Mouse (Mus musculus) CH12.LX (cell line): ENCODE results near the gene Mettl26. TPM values are rescaled to one million over a fixed set of nuclear protein-coding genes. Genes with fewer than 3 reads are reported as not detected.

Source experiments
- polyA plus RNA-seq: library from polyadenylated mRNA; unstranded; fragments of >175 nt; gene quantifications from 2 replicates; pipeline ENCODE4 v1.2.1, GENCODE M21; 2012; ENCODE audit warnings: low read depth; ENCODE audit not compliant: insufficient read length
- total RNA-seq, 2 experiments: library from RNA; depleted of rRNA; stranded (reverse); fragments of 300-350 nt in 1 of 2; fragments of >200 nt in 1 of 2; gene quantifications; 2 replicates each; pipeline ENCODE4 v1.2.3; 2012 to 2014

The Mettl26 gene
- total and polyA plus RNA-seq, 3 experiments: 29.8 to 52.5 (median 33.0) TPM

Other genes starting within 250 kb of the Mettl26 start
Only the 20 nearest of the 31 such genes appear.
- 22.0 and 23.4 TPM in 2 replicates for gene Narfl, start 101.3 kb upstream of the Mettl26 start, total RNA-seq (2012; rRNA removed)
- gene Narfl, start 101.3 kb upstream of the Mettl26 start, total RNA-seq (2014; rRNA removed): 16.5 and 17.0 TPM in 2 replicates
- 12.1 and 13.3 TPM in 2 replicates for gene Narfl, start 101.3 kb upstream of the Mettl26 start, polyA plus RNA-seq
- 14.5 and 16.0 TPM in 2 replicates for gene Haghl, start 89.4 kb upstream of the Mettl26 start, total RNA-seq (2012; rRNA removed)
- gene Haghl, start 89.4 kb upstream of the Mettl26 start, total RNA-seq (2014; rRNA removed): 7.3 and 7.4 TPM in 2 replicates
- 7.4 and 7.8 TPM in 2 replicates for gene Haghl, start 89.4 kb upstream of the Mettl26 start, polyA plus RNA-seq
- gene Ccdc78, start 88.5 kb upstream of the Mettl26 start, total RNA-seq (2012; rRNA removed): 0.13 and 0.25 TPM in 2 replicates
- gene Ccdc78, start 88.5 kb upstream of the Mettl26 start, total RNA-seq (2014; rRNA removed): 0.13 TPM in 1 of 2 replicates, not detected in the other
- gene Ccdc78, start 88.5 kb upstream of the Mettl26 start, polyA plus RNA-seq: 0.40 and 0.49 TPM in 2 replicates
- gene Fam173a, start 82.2 kb upstream of the Mettl26 start, total RNA-seq (2012; rRNA removed): 55.0 and 68.3 TPM in 2 replicates
- gene Fam173a, start 82.2 kb upstream of the Mettl26 start, total RNA-seq (2014; rRNA removed): 21.9 and 25.5 TPM in 2 replicates
- 25.5 and 27.8 TPM in 2 replicates for gene Fam173a, start 82.2 kb upstream of the Mettl26 start, polyA plus RNA-seq
- gene AC134908.4, start 79.4 kb upstream of the Mettl26 start, total RNA-seq (2012; rRNA removed): not detected in 2 replicates
- gene AC134908.4, start 79.4 kb upstream of the Mettl26 start, total RNA-seq (2014; rRNA removed): not detected in 2 replicates
- gene AC134908.4, start 79.4 kb upstream of the Mettl26 start, polyA plus RNA-seq: not detected in 2 replicates
- 49.8 and 50.1 TPM in 2 replicates for gene Metrn, start 77.9 kb upstream of the Mettl26 start, total RNA-seq (2012; rRNA removed)
- 18.1 and 23.7 TPM in 2 replicates for gene Metrn, start 77.9 kb upstream of the Mettl26 start, total RNA-seq (2014; rRNA removed)
- 16.9 and 17.7 TPM in 2 replicates for gene Metrn, start 77.9 kb upstream of the Mettl26 start, polyA plus RNA-seq
- not detected in 2 replicates for gene Fbxl16, start 66.0 kb upstream of the Mettl26 start, total RNA-seq (2012; rRNA removed)
- gene Fbxl16, start 66.0 kb upstream of the Mettl26 start, total RNA-seq (2014; rRNA removed): not detected in 2 replicates
- gene Fbxl16, start 66.0 kb upstream of the Mettl26 start, polyA plus RNA-seq: not detected in 2 replicates
- 27.2 and 28.6 TPM in 2 replicates for gene Wdr24, start 51.4 kb upstream of the Mettl26 start, total RNA-seq (2012; rRNA removed)
- gene Wdr24, start 51.4 kb upstream of the Mettl26 start, total RNA-seq (2014; rRNA removed): 17.3 and 20.9 TPM in 2 replicates
- 16.9 and 20.4 TPM in 2 replicates for gene Wdr24, start 51.4 kb upstream of the Mettl26 start, polyA plus RNA-seq
- gene Jmjd8, start 46.2 kb upstream of the Mettl26 start, total RNA-seq (2012; rRNA removed): 7.7 and 9.3 TPM in 2 replicates
- gene Jmjd8, start 46.2 kb upstream of the Mettl26 start, total RNA-seq (2014; rRNA removed): 4.8 and 6.1 TPM in 2 replicates
- 8.3 and 8.5 TPM in 2 replicates for gene Jmjd8, start 46.2 kb upstream of the Mettl26 start, polyA plus RNA-seq
- 98.3 and 107 TPM in 2 replicates for gene Stub1, start 41.7 kb upstream of the Mettl26 start, total RNA-seq (2012; rRNA removed)
- gene Stub1, start 41.7 kb upstream of the Mettl26 start, total RNA-seq (2014; rRNA removed): 60.4 and 62.9 TPM in 2 replicates
- 84.8 and 87.1 TPM in 2 replicates for gene Stub1, start 41.7 kb upstream of the Mettl26 start, polyA plus RNA-seq
- gene Rhbdl1, start 37.8 kb upstream of the Mettl26 start, total RNA-seq (2012; rRNA removed): 1.9 and 2.4 TPM in 2 replicates
- not detected in 2 replicates for gene Rhbdl1, start 37.8 kb upstream of the Mettl26 start, total RNA-seq (2014; rRNA removed)
- gene Rhbdl1, start 37.8 kb upstream of the Mettl26 start, polyA plus RNA-seq: 2.8 and 4.6 TPM in 2 replicates
- 3.1 and 3.8 TPM in 2 replicates for gene Gm20683, start 33.3 kb upstream of the Mettl26 start, total RNA-seq (2012; rRNA removed)
- gene Gm20683, start 33.3 kb upstream of the Mettl26 start, total RNA-seq (2014; rRNA removed): 0.96 and 1.3 TPM in 2 replicates
- 1.4 and 4.8 TPM in 2 replicates for gene Gm20683, start 33.3 kb upstream of the Mettl26 start, polyA plus RNA-seq
- 16.2 and 26.1 TPM in 2 replicates for gene Rhot2, start 30.2 kb upstream of the Mettl26 start, total RNA-seq (2012; rRNA removed)
- gene Rhot2, start 30.2 kb upstream of the Mettl26 start, total RNA-seq (2014; rRNA removed): 17.3 and 19.5 TPM in 2 replicates
- 33.8 and 51.5 TPM in 2 replicates for gene Rhot2, start 30.2 kb upstream of the Mettl26 start, polyA plus RNA-seq
- 31.9 and 38.0 TPM in 2 replicates for gene Wdr90, start 13.6 kb upstream of the Mettl26 start, total RNA-seq (2012; rRNA removed)
- gene Wdr90, start 13.6 kb upstream of the Mettl26 start, total RNA-seq (2014; rRNA removed): 16.0 and 17.5 TPM in 2 replicates
- 19.9 and 23.8 TPM in 2 replicates for gene Wdr90, start 13.6 kb upstream of the Mettl26 start, polyA plus RNA-seq
- 16.1 and 16.5 TPM in 2 replicates for gene Mcrip2, start 6.3 kb upstream of the Mettl26 start, total RNA-seq (2012; rRNA removed)
- gene Mcrip2, start 6.3 kb upstream of the Mettl26 start, total RNA-seq (2014; rRNA removed): 0.82 and 1.4 TPM in 2 replicates
- gene Mcrip2, start 6.3 kb upstream of the Mettl26 start, polyA plus RNA-seq: 1.7 and 2.2 TPM in 2 replicates
- gene Wfikkn1, start 5.8 kb downstream of the Mettl26 start, total RNA-seq (2012; rRNA removed): 0.25 and 0.34 TPM in 2 replicates
- 0.11 TPM in 1 of 2 replicates, not detected in the other for gene Wfikkn1, start 5.8 kb downstream of the Mettl26 start, total RNA-seq (2014; rRNA removed)
- gene Wfikkn1, start 5.8 kb downstream of the Mettl26 start, polyA plus RNA-seq: 0.48 and 0.69 TPM in 2 replicates
- 6.6 and 8.0 TPM in 2 replicates for gene Rab40c, start 44.7 kb downstream of the Mettl26 start, total RNA-seq (2012; rRNA removed)
- gene Rab40c, start 44.7 kb downstream of the Mettl26 start, total RNA-seq (2014; rRNA removed): 7.9 and 9.2 TPM in 2 replicates
- 14.4 and 14.8 TPM in 2 replicates for gene Rab40c, start 44.7 kb downstream of the Mettl26 start, polyA plus RNA-seq
- gene Pigq, start 69.9 kb downstream of the Mettl26 start, total RNA-seq (2012; rRNA removed): 28.1 and 29.2 TPM in 2 replicates
- 15.1 and 18.5 TPM in 2 replicates for gene Pigq, start 69.9 kb downstream of the Mettl26 start, total RNA-seq (2014; rRNA removed)
- 75.0 and 97.2 TPM in 2 replicates for gene Pigq, start 69.9 kb downstream of the Mettl26 start, polyA plus RNA-seq
- gene Nhlrc4, start 69.9 kb downstream of the Mettl26 start, total RNA-seq (2012; rRNA removed): not detected in 2 replicates
- not detected in 2 replicates for gene Nhlrc4, start 69.9 kb downstream of the Mettl26 start, total RNA-seq (2014; rRNA removed)
- not detected in 2 replicates for gene Nhlrc4, start 69.9 kb downstream of the Mettl26 start, polyA plus RNA-seq
- gene A930017K11Rik, start 77.5 kb downstream of the Mettl26 start, total RNA-seq (2012; rRNA removed): not detected in 2 replicates
- not detected in 2 replicates for gene A930017K11Rik, start 77.5 kb downstream of the Mettl26 start, total RNA-seq (2014; rRNA removed)
- not detected in 2 replicates for gene A930017K11Rik, start 77.5 kb downstream of the Mettl26 start, polyA plus RNA-seq